Mouse (Mus musculus): Measurements from ENCODE around the gene Rab8a.

GRCm38 (mm10) chr8:72147266-72147665 lies 13.7 kb upstream of the Rab8a start:
- TF ChIP-seq EP300 (IDR thresholded peaks at IDR 0.05; ENCODE audit: insufficient read depth, low read depth, low read length) (no peak), POLR2A (IDR thresholded peaks at IDR 0.05; ENCODE audit: insufficient read depth, low read depth, low read length) (no peak), CTCF (IDR thresholded peaks at IDR 0.05) (no peak)

All from heart, adult 2 months (tissue).